Mouse (Mus musculus) cerebellum, adult 18-20 months (tissue): ENCODE results near the gene Plin4.
A peak's percentile ranks its signal among the peaks of the same experiment; 100 is the strongest.
"Not testable (repeated sequence)": the region's sequence is repeated elsewhere in the genome, so short reads cannot be mapped to it uniquely, and the experiment has no call there.

Experiments used
- DNase-seq, 2 experiments: peaks; one replicate each; pipeline ENCODE4 v3.0.0; 2021

Plin4 gene

DNA sequence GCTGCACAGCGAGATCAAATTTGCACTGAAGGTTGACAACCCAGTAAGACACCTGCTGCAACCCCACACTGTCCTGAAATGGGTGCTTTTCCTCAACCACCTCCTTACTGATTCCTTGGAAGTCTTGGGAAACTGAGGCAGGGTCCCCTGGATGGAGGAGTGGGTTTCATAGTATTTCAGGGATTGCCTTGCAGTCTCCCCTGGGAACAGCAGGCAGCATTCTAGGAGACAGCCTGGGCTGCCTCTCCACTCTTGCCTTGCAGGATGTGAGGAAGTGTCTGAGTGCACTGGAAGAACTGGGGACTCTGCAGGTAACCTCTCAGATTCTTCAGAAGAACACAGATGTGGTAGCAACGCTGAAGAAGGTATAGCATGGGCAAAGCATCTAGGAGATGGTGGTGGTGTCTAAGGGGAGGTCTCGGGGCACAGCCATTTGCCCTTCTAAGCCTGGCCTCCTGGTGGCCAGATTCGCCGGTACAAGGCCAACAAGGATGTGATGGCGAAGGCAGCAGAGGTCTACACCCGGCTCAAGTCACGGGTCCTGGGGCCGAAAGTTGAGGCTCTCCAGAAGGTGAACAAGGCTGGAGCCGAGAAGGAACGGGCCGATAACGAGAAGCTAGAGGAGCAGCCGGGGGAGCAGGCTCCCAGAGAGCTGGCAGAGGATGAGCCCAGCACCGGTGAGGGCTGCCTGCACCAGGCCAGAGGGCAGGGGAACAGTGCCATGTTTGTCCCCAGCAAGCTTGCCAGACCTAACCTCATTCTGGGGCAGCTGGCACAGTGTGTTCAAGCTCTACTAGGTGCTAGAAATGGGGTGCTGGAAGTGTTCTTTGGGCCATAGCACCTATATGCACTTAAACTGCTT, 10.7 kb downstream of the Plin4 start:
- no peak for DNase-seq

DNA sequence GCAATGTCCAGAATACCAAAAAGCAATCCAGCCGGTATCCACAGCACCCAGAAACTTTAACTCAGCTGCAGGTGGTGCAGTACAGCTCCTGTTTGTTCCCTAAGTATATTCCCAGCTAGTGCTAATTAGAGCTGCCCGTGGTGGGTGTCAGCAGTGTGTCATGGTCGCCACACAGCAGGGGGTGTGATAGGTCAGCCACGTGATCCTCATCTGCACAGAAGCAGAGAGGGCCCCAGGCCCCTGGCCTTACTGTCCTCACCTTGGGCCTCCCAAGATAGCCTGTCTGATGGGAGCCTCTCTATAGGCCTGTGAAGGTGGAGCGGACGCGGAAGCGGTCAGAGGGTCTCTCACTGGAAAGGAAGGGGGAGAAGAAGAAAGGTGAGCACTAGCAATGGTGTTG, 11.4 kb downstream of the Plin4 start:
- no peak for DNase-seq

DNA sequence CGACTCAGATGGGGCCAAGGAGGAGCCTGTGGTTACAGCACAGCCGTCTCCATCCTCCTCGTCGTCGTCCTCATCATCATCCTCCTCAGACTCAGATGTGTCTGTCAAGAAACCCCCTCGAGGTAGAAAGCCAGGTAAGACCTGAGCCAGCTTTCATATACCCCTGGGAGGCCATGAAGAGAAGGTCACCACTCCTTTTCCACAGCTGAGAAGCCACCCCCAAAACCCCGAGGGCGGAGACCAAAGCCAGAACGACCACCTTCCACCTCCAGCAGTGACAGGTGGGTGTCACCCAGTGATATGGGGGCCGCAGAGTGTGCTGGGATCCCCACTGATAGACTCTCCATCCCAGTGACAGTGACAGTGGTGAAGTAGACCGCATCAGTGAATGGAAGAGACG, 12.7 kb downstream of the Plin4 start:
- no peak for DNase-seq

GRCm38 (mm10) chr17:56092794-56093193, 16.8 kb downstream of the Plin4 start:
- no peak for DNase-seq

DNA sequence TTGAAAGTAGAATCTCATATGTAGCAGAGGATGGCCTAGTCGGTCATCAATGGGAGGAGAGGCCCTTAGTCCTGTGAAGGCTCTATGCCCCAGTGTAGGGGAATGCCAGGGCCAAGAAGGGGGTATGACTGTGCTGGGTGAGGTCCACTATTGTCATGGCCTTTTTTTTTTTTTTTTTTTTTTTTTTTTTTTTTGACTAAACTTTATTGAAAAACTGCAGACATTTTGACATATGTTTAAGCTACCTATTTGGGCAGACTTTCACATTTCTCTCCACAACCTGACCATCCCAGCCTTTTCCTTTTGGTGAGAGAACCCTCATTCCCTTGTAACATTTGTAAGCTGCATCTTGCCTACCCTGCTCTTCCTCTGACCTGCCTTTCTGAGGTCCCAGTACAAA, 17.3 kb downstream of the Plin4 start:
- no peak for DNase-seq

DNA sequence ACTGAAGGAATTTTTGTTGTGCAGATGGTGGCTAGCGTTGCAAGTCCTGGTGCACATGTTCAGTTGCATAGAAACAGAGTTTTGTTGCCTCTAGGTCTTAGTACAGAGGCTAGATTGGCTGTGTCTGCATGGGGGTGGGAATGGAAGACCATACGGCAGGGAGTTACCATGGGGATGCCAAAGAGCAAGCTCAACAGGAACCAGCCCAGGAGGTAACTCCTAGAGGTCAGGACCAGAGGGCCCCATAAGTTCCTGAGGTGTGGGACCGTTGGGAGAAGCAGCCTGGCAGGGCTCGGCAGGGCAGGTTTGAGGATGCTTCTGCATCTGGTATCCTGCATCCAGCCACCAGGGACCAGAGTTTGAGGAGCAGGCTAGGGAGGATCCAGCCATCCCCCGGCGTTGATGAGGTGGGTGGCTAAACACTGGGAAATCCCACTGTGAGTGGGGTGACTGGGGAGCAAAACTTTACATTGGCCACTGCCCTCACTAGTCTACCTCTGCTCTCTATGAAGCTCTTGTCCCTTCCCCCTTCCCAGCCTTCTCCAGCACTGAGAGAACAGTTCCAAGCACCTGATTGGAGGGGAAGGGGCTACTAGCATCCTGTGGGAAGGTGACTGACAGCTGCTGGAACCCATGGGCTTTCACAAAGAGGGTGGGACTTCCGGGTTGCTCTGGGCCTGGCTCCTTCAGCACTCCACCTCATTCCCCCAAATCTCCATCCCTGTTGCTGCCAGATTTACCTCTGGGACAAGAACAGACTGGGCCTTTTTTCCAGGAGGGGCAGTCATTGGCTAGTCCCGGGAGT, 28.6 kb downstream of the Plin4 start:
- peak in 1 of 2 experiments; percentile 23 for DNase-seq

DNA sequence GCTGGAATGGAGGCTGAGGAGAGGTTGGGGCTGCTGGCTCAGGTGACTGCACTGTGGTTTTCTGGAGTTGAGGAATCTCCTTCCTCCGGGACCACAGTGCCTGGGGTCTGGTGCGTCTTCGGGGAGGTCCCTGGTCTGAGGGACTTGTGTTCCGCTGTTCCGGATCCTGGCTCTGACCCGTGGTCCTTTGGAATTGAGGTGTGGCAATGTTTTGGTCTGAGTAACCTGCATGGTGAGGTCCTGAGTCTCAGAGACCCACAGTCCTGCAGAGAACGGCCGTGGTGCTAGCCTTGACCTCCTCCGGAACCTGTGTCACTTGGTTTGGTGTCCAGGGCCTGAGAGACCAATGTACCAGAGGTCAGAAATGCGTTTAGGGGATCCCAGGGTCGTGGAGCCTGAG, 29.7 kb downstream of the Plin4 start:
- no peak for DNase-seq

GRCm38 (mm10) chr17:56078880-56079795, 30.5 kb downstream of the Plin4 start, which contains the start of gene Hdgfl2:
TSS of gene Hdgfl2 (plus strand) at chr17:56079634.
- DNase-seq = peak; percentile 100

- peak; percentile 32 to 40 for DNase-seq
Measured at GRCm38 (mm10) chr17:56078361-56078760, 31.2 kb downstream of the Plin4 start.

- no peak for DNase-seq
Measured at GRCm38 (mm10) chr17:56077523-56077922, 32.1 kb downstream of the Plin4 start.

GRCm38 (mm10) chr17:56074827-56075208, 34.8 kb downstream of the Plin4 start, which contains the start of gene Ubxn6:
TSS of gene Ubxn6 (minus strand) at chr17:56075028.
- DNase-seq = peak; percentile 98

DNA sequence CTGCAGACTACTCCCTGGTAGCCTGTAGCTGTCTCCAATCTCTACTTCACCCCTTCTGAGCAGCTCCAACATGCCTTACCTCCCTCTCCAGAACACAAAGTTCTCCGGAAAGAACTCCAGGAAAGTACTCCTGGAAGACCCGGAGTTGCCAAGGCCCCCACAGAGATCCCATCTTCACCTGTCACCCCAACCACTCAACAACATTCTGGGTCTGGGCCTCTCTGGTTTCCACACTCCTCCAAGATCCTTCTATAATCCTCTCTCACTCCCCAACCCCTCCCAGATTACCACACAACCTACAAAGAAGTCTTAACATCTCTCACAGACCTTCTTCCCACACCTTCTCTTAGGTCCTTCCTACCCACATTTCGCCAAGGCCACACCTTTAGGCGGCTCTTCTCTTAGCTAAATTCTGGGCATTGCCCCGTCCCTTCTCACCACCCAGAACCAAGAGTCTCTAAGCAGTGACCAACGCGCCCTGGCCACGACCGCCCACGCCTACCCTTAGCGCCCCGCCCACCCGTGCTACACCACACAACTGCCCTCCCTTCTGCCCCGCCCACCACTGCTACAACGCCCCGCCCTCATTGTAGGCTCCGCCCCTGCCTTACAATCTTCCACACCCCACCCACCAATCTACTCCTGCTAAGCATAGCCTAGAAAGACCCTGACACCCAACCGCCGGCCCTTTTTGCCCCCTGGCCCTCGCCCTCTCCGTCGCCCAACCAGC, 35.3 kb downstream of the Plin4 start:
- peak; percentile 70 to 78 for DNase-seq

DNA sequence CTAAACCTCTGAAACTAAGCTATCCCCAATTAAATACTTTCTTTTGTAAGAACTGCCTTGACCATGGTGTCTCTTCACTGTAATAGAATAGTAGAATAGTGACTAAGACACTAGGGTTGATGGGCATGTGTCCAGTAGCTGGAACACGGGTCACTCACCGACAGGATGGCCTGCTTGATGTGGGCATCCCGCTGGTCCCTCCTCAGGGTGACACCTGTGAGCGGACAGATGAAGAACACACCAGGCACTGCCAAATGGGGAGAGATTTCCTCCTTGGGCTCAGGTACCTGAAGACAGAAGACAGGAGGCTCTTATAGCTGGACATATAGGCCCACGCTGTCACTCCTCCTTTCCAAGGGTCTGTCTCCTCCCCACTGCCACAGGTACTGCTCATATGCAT, 37.4 kb downstream of the Plin4 start:
- DNase-seq = no peak

GRCm38 (mm10) chr17:56071126-56071525, 38.5 kb downstream of the Plin4 start:
- DNase-seq = no peak

DNA sequence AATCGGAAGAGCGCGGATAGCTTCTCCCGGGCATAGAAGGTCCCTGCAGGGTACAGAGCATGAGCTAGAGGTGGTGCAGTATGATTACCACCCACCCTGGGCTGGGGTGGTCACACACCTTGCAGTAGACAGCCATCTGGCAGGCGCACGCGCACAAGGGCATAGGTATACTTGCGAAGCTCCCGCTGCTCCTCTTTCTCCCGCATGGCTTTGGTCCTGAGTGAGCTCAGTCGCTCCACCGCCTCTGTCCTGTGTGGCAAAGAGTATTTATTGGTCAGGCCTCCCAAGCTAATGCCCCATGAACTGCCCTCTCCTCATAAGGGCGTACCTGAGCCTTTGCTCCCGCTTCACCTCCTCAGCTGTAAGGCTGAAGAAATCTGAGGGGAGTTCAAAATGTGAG, 40.5 kb downstream of the Plin4 start:
- DNase-seq = no peak

DNA sequence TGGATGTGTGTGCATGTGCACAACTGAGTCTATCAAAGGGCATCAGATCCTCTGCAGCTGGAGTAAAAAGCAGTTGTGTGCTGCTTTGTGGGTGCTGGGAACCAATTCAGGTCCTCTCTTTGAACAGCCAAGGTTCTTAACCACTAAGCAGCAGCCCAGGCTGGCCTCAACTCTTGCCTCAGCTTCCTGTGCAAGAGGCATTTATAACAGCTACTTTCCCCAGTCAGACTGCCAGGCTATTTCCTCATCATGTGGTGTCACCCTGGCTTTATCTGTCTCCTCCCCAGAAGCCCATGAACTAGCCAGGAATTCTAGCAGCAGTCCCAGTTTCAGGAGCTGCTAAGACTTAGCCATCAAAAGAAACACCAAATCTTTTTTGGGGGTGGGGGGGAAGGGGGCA, 43.2 kb downstream of the Plin4 start:
- DNase-seq = no peak

GRCm38 (mm10) chr17:56065715-56066114, 43.9 kb downstream of the Plin4 start:
- DNase-seq = not testable (repeated sequence)

- no peak for DNase-seq
Measured at GRCm38 (mm10) chr17:56062081-56062480, 47.5 kb downstream of the Plin4 start.

DNA sequence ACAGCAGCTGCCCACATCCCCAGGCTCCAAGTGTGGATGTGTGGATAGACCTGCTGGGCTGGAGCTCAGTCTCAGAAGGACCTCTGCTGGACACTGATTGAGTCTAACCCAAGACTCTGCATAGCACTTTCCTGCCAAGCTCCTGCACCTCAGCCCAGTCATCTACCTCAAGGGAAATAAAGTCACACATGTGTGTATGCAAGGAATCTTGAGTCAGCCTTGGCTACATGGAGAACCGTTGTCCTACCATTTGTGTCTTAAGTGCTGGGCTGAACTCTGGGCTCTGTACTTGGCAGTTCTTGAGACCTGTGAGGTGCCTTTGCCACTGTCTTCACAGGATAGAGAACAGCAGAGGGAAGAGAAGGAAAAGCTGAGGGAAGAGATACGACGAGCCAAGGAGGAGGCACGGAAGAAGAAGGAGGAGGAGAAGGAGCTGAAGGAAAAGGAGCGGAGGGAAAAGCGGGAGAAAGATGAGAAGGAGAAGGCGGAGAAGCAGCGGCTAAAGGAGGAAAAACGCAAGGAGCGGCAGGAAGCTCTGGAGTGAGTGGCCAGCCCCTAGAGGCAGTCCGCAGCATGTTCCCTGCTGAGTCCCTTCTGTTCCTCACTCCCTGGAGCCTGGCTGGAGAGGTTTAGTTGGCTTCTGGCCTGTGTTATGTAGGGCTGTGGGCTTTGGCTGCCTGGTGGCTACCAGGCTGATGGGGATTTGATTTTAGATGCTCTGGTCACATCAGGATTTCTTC, 52.1 kb downstream of the Plin4 start:
- peak; percentile 68 to 69 for DNase-seq

DNA sequence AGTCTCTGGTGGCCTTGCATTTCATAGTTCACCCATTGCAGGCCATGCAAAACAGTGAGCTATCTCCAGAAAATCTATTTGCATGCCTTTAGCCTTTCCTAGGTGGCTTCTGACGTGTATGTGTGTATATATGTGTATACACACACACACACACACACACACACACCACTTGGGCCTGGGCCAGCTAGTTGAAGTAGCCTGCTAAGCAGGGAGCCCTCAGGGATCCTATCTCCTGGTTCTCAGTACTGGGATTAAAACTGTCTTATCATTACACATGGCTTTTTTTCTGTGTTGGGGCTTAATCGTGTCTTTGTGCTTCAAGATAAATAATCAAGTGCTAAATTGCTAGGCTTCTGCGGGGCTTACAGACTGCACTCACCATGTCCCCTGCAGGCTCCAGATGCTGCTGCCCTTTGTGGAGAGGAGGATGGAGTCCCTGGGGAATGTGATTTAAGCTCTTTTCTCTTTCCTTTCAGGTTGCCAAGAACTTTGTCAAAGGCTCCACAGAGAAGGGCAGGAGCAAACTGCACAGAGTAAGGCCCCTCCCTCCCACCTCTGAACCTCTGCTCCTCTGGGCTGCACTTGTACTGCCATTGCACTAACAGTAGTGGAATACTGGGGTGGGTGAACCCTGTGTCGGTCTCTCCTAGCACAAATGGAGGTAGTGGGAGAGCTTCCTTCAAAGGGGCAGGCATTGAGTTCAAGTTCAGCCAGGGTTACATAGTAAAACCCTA, 53.5 kb downstream of the Plin4 start:
- DNase-seq = no peak

- DNase-seq = no peak
Measured at GRCm38 (mm10) chr17:56054938-56055337, 54.7 kb downstream of the Plin4 start.
